Mouse (Mus musculus) heart, adult 2 months (tissue): ENCODE results near the gene Has3. TPM values are rescaled to one million over a fixed set of nuclear protein-coding genes. Genes with fewer than 3 reads are reported as not detected.

ENCODE experiments used
- DNase-seq, 2 experiments: peaks; one replicate each; pipeline ENCODE4 v3.0.0; 2021
- H3K27ac ChIP-seq: fragments of 200-600 bp; 2 replicates; pipeline ENCODE4 v1.8.1; 2022
- H3K27me3 ChIP-seq: fragments of 200-500 bp; 2 replicates; pipeline ENCODE4 v1.6.1; 2012; ENCODE audit warnings: mild to moderate bottlenecking, low read length, inconsistent platforms, mixed read lengths; ENCODE audit not compliant: control insufficient read depth, insufficient read depth
- H3K36me3 ChIP-seq: fragments of 200-500 bp; 2 replicates; pipeline ENCODE4 v1.6.1; 2012; ENCODE audit warnings: low read length, inconsistent platforms; ENCODE audit not compliant: control insufficient read depth, insufficient read depth
- H3K4me1 ChIP-seq: fragments of 200-500 bp; 2 replicates; pipeline ENCODE4 v1.6.1; 2011; ENCODE audit warnings: low read length; ENCODE audit not compliant: control insufficient read depth, insufficient read depth
- H3K4me3 ChIP-seq: fragments of 200-600 bp; 2 replicates; pipeline ENCODE4 v1.8.1; 2022
- H3K79me2 ChIP-seq: fragments of 200-500 bp; replicated peaks from 2 replicates; pipeline ENCODE4 v1.6.1; 2012; ENCODE audit warnings: mild to moderate bottlenecking, inconsistent platforms, low read length, moderate library complexity, mixed read lengths; ENCODE audit not compliant: control insufficient read depth, insufficient read depth
- H3K9ac ChIP-seq: fragments of 200-500 bp; 2 replicates; pipeline ENCODE4 v1.6.1; 2012; ENCODE audit warnings: low read depth, mild to moderate bottlenecking, control low read depth, inconsistent platforms, low read length, mixed read lengths
- CTCF ChIP-seq: fragments of 200-600 bp; IDR thresholded peaks from 2 replicates; pipeline ENCODE4 v1.8.1; 2022; ENCODE audit warnings: antibody characterized with exemption, mild to moderate bottlenecking, moderate library complexity
- EP300 ChIP-seq: fragments of 200-500 bp; IDR thresholded peaks from 2 replicates; pipeline ENCODE4 v1.6.1; 2011; ENCODE audit warnings: low read depth, low read length, control low read depth; ENCODE audit not compliant: insufficient read depth
- POLR2A ChIP-seq: fragments of 200-500 bp; IDR thresholded peaks from 2 replicates; pipeline ENCODE4 v1.6.1; 2011; ENCODE audit warnings: mild to moderate bottlenecking, low read depth, low read length, control low read depth; ENCODE audit not compliant: insufficient read depth
- WGBS: fragments of 180-500 bp; shearing (Covaris S2); methylation state at CpG from one replicate; pipeline ENCODE4 v1.1.7; 2018; 5-methylcytosine and 5-hydroxymethylcytosine counted together
- intact Hi-C: fragments of 180-260 bp; cut with DNase I; formaldehyde crosslinking; loops from one replicate; pipeline ENCODE4 v1.15.1; 2025
- polyA plus RNA-seq: library from polyadenylated mRNA; depleted of rRNA; stranded (reverse); fragments of >200 nt; gene quantifications from 2 replicates; pipeline ENCODE4 v1.2.3, GENCODE M21; 2012
- total RNA-seq, 2 experiments: library from RNA; stranded (reverse); gene quantifications; 2 replicates each; pipeline ENCODE4 v1.2.3; 2021

Has3 gene
- total and polyA plus RNA-seq, 3 experiments = 0.66 to 1.1 (median 0.70) TPM

- peaks cover 12% of the 10 kb centered on the region for H3K4me1 ChIP-seq
- H3K27me3 ChIP-seq = no peaks in the 10 kb centered on the region
- intact Hi-C loops = loop anchor here (5.0 kb wide), 2 partner anchors 64 to 104 kb away; no protein-coding TSS in a partner anchor
- no peaks in the 10 kb centered on the region for H3K36me3 ChIP-seq
- no peak overlapping the region for H3K9ac ChIP-seq
- no peak overlapping the region for H3K27ac ChIP-seq
- no peaks in the 10 kb centered on the region for H3K79me2 ChIP-seq
- no peak for DNase-seq
- 74% methylated on average over 6 of the region's 6 CpGs for WGBS
- TF ChIP-seq CTCF (no peak), POLR2A (no peak), EP300 (no peak)
- H3K4me3 ChIP-seq = no peak overlapping the region
Measured at GRCm38 (mm10) chr8:106836525-106836924, 33.5 kb upstream of the Has3 start.

GRCm38 (mm10) chr8:106838803-106839202 is 31.2 kb upstream of the Has3 start:
- intact Hi-C loops = loop anchor here (2.0 to 5.0 kb wide), 3 partner anchors 32 to 107 kb away; partner anchors contain the start of gene Has3
- peak overlapping the region; percentile 24; the same call in 1 of the 2 replicates for H3K4me3 ChIP-seq
- WGBS = 29% methylated on average over 6 of the region's 6 CpGs
- peak overlapping the region; percentile 0; the same call in 1 of the 2 replicates for H3K9ac ChIP-seq
- H3K27ac ChIP-seq = peak overlapping the region; percentile 89
- H3K4me1 ChIP-seq = peaks cover 12% of the 10 kb centered on the region
- H3K79me2 ChIP-seq = no peaks in the 10 kb centered on the region
- no peaks in the 10 kb centered on the region for H3K36me3 ChIP-seq
- no peak for DNase-seq
- no peaks in the 10 kb centered on the region for H3K27me3 ChIP-seq
- TF ChIP-seq POLR2A = no peak
- TF ChIP-seq EP300 = no peak

GRCm38 (mm10) chr8:106839209-106840001 is 30.6 kb upstream of the Has3 start:
- H3K4me3 ChIP-seq = peak overlapping the region; percentile 24
- no peaks in the 10 kb centered on the region for H3K36me3 ChIP-seq
- peak overlapping the region; percentile 47 for H3K9ac ChIP-seq
- no peaks in the 10 kb centered on the region for H3K27me3 ChIP-seq
- TF ChIP-seq EP300 (peak; percentile 85), POLR2A (peak; percentile 66), CTCF (no peak)
- DNase-seq = peak; percentile 60 to 66
- 21% methylated on average over 11 of the region's 11 CpGs for WGBS
- no peaks in the 10 kb centered on the region for H3K79me2 ChIP-seq
- H3K4me1 ChIP-seq = peaks cover 12% of the 10 kb centered on the region
- intact Hi-C loops = loop anchor here (2.0 to 5.0 kb wide), 3 partner anchors 31 to 107 kb away; partner anchors contain the start of gene Has3
- peak overlapping the region; percentile 89 for H3K27ac ChIP-seq

- no peaks in the 10 kb centered on the region for H3K79me2 ChIP-seq
- DNase-seq = no peak
- no peak overlapping the region for H3K4me3 ChIP-seq
- 52% methylated on average over 10 of the region's 10 CpGs for WGBS
- peaks cover 2% of the 10 kb centered on the region for H3K4me1 ChIP-seq
- H3K36me3 ChIP-seq = no peaks in the 10 kb centered on the region
- no peak for TF ChIP-seq POLR2A
- no peak for TF ChIP-seq CTCF
- no peak for TF ChIP-seq EP300
- H3K9ac ChIP-seq = no peak overlapping the region
- H3K27me3 ChIP-seq = no peaks in the 10 kb centered on the region
- intact Hi-C loops = no loop called here
- H3K27ac ChIP-seq = no peak overlapping the region
Measured at GRCm38 (mm10) chr8:106850034-106850433, 20.0 kb upstream of the Has3 start.

- Histone ChIP-seq H3K36me3 (no peaks in the 10 kb centered on the region), H3K79me2 (no peaks in the 10 kb centered on the region), H3K4me1 (peaks cover 2% of the 10 kb centered on the region), H3K27ac (no peak overlapping the region), H3K27me3 (no peaks in the 10 kb centered on the region), H3K4me3 (no peak overlapping the region), H3K9ac (no peak overlapping the region)
- DNase-seq = no peak
- TF ChIP-seq CTCF (peak; percentile 42), POLR2A (no peak), EP300 (no peak)
- intact Hi-C loops = no loop called here
- WGBS = 61% methylated on average over 8 of the region's 8 CpGs
Measured at GRCm38 (mm10) chr8:106854534-106855241, 15.4 kb upstream of the Has3 start.

GRCm38 (mm10) chr8:106855242-106855562 is 14.8 kb upstream of the Has3 start:
- no peaks in the 10 kb centered on the region for H3K36me3 ChIP-seq
- H3K27ac ChIP-seq = no peak overlapping the region
- H3K4me1 ChIP-seq = peaks cover 2% of the 10 kb centered on the region
- no peak overlapping the region for H3K9ac ChIP-seq
- no peak overlapping the region for H3K4me3 ChIP-seq
- no peaks in the 10 kb centered on the region for H3K27me3 ChIP-seq
- 83% methylated on average over 3 of the region's 3 CpGs for WGBS
- TF ChIP-seq CTCF (no peak), EP300 (no peak), POLR2A (no peak)
- DNase-seq = no peak
- intact Hi-C loops = no loop called here
- no peaks in the 10 kb centered on the region for H3K79me2 ChIP-seq
